Mouse (Mus musculus): ENCODE measurements around the gene Mlxipl. TPM values are rescaled to one million over a fixed set of nuclear protein-coding genes. Genes with fewer than 3 reads are reported as not detected.

Gene Mlxipl
- polyA plus RNA-seq (2015; fragmentation: Illumina TruSeq; extraction: RNeasy Lipid Tissue Mini Kit (QIAGEN cat#74804); ENCODE audit: insufficient read depth, low replicate concordance), result 0.12 TPM

GRCm38 (mm10) chr5:135089653-135090052, at the start of gene Mlxipl:
Gene Mlxipl, plus strand, starts transcription at chr5:135089890.

DNA sequence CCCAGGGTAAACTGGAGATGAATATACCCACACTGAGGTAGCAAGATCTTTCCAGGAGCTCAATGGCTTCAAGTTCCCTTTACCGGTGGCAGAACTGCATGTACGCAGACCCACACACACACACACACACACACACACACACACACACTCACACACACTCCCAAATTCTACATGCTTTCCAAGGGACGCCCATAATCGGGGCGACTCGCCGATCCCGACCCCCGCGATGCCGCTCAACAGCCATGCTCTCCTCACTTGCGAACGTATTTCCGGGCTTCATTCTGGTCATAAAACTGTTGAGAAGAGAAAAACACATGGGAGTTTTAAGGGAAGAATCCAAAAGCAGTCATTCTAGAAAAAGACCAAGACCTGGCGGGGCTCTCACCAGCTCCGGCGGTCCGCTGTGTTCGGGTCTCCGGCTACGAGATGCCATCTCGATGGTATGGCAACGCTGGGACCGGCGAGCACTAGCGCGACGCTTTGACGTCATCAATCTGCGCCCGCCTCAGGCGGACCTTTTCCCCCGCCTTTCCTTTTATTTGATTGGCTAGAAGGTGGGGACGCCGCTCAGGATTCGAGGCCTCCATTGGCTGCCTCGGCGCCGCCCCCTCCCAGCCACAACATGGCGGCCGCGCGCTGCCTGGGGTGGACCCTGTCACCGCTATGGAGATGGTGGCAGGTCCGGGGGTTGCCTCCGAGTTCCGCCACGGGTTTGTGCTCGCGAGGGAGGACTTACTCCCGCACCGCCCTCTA, 25.9 kb upstream of the Mlxipl start, which contains the start of gene Dnajc30:
Gene Dnajc30, plus strand, starts transcription at position 574 of the 753 bp plus-strand sequence.

DNA sequence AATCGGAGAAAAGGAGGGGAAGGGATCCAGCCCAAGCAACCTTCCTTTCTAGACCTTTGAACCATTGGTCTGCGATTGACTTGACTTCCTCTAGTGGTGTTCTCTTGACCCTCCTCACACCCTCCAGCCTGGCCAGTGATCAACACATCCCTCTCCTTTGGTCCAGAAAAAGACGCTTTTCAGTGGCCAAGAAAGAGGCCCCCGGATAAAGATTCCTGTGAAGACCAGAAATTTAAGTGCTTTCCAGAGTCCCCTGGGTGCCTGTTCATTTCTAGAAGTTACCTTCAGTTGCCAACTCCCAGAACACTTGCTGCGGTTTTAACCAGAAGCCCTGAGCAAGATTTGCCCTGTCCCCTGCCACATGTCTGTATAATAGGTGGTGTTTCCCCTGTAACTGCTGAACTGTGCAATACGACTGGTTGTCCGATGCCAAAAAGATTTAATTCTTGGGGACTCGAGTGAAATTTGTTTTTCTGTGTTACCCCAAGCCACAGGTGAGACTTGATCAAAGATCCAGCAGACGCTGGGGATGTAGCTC, 24.7 kb upstream of the Mlxipl start, which contains the start of gene Bud23:
Gene Bud23, minus strand, starts transcription at position 51 of the 538 bp plus-strand sequence.

GRCm38 (mm10) chr5:135077564-135078481, 11.9 kb upstream of the Mlxipl start, which contains the start of gene Vps37d:
Gene Vps37d, minus strand, starts transcription at chr5:135078266.

GRCm38 (mm10) chr5:135149053-135149819, 59.5 kb downstream of the Mlxipl start, which contains the start of gene Tbl2:
Gene Tbl2, plus strand, starts transcription at chr5:135149657.

GRCm38 (mm10) chr5:135168063-135169062, 78.7 kb downstream of the Mlxipl start, which contains the start of gene Bcl7b:
Gene Bcl7b, plus strand, starts transcription at chr5:135168283.

GRCm38 (mm10) chr5:135186621-135187348, 97.1 kb downstream of the Mlxipl start, which contains the start of gene Baz1b:
Gene Baz1b, plus strand, starts transcription at chr5:135187264.

Other genes with a start within 250 kb of the Mlxipl start
- not detected for gene Tmem270, start 183.2 kb upstream of the Mlxipl start, polyA plus RNA-seq (2015; fragmentation: Illumina TruSeq; extraction: RNeasy Lipid Tissue Mini Kit (QIAGEN cat#74804); ENCODE audit: insufficient read depth, low replicate concordance)
- 18.6 TPM for gene Cldn13, start 174.4 kb upstream of the Mlxipl start, polyA plus RNA-seq (2015; fragmentation: Illumina TruSeq; extraction: RNeasy Lipid Tissue Mini Kit (QIAGEN cat#74804); ENCODE audit: insufficient read depth, low replicate concordance)
- 8.3 TPM for gene Mettl27, start 157.5 kb upstream of the Mlxipl start, polyA plus RNA-seq (2015; fragmentation: Illumina TruSeq; extraction: RNeasy Lipid Tissue Mini Kit (QIAGEN cat#74804); ENCODE audit: insufficient read depth, low replicate concordance)
- gene Cldn4, start 143.0 kb upstream of the Mlxipl start, polyA plus RNA-seq (2015; fragmentation: Illumina TruSeq; extraction: RNeasy Lipid Tissue Mini Kit (QIAGEN cat#74804); ENCODE audit: insufficient read depth, low replicate concordance), result not detected
- not detected for gene Cldn3, start 103.7 kb upstream of the Mlxipl start, polyA plus RNA-seq (2015; fragmentation: Illumina TruSeq; extraction: RNeasy Lipid Tissue Mini Kit (QIAGEN cat#74804); ENCODE audit: insufficient read depth, low replicate concordance)
- gene Abhd11, start 80.7 kb upstream of the Mlxipl start, polyA plus RNA-seq (2015; fragmentation: Illumina TruSeq; extraction: RNeasy Lipid Tissue Mini Kit (QIAGEN cat#74804); ENCODE audit: insufficient read depth, low replicate concordance), result 24.8 TPM
- gene Stx1a, start 66.4 kb upstream of the Mlxipl start, polyA plus RNA-seq (2015; fragmentation: Illumina TruSeq; extraction: RNeasy Lipid Tissue Mini Kit (QIAGEN cat#74804); ENCODE audit: insufficient read depth, low replicate concordance), result 1.6 TPM
- 12.8 TPM for gene Dnajc30, start 25.7 kb upstream of the Mlxipl start, polyA plus RNA-seq (2015; fragmentation: Illumina TruSeq; extraction: RNeasy Lipid Tissue Mini Kit (QIAGEN cat#74804); ENCODE audit: insufficient read depth, low replicate concordance)
- 30.9 TPM for gene Bud23, start 24.9 kb upstream of the Mlxipl start, polyA plus RNA-seq (2015; fragmentation: Illumina TruSeq; extraction: RNeasy Lipid Tissue Mini Kit (QIAGEN cat#74804); ENCODE audit: insufficient read depth, low replicate concordance)
- not detected for gene Vps37d, start 11.6 kb upstream of the Mlxipl start, polyA plus RNA-seq (2015; fragmentation: Illumina TruSeq; extraction: RNeasy Lipid Tissue Mini Kit (QIAGEN cat#74804); ENCODE audit: insufficient read depth, low replicate concordance)
- 9.8 TPM for gene Tbl2, start 59.8 kb downstream of the Mlxipl start, polyA plus RNA-seq (2015; fragmentation: Illumina TruSeq; extraction: RNeasy Lipid Tissue Mini Kit (QIAGEN cat#74804); ENCODE audit: insufficient read depth, low replicate concordance)
- gene Bcl7b, start 78.4 kb downstream of the Mlxipl start, polyA plus RNA-seq (2015; fragmentation: Illumina TruSeq; extraction: RNeasy Lipid Tissue Mini Kit (QIAGEN cat#74804); ENCODE audit: insufficient read depth, low replicate concordance), result 31.1 TPM
- gene Baz1b, start 97.4 kb downstream of the Mlxipl start, polyA plus RNA-seq (2015; fragmentation: Illumina TruSeq; extraction: RNeasy Lipid Tissue Mini Kit (QIAGEN cat#74804); ENCODE audit: insufficient read depth, low replicate concordance), result 102 TPM
- gene Fzd9, start 161.3 kb downstream of the Mlxipl start, polyA plus RNA-seq (2015; fragmentation: Illumina TruSeq; extraction: RNeasy Lipid Tissue Mini Kit (QIAGEN cat#74804); ENCODE audit: insufficient read depth, low replicate concordance), result 0.10 TPM

All from spleen, adult 10 weeks (tissue).